In the genomic region with DNA sequence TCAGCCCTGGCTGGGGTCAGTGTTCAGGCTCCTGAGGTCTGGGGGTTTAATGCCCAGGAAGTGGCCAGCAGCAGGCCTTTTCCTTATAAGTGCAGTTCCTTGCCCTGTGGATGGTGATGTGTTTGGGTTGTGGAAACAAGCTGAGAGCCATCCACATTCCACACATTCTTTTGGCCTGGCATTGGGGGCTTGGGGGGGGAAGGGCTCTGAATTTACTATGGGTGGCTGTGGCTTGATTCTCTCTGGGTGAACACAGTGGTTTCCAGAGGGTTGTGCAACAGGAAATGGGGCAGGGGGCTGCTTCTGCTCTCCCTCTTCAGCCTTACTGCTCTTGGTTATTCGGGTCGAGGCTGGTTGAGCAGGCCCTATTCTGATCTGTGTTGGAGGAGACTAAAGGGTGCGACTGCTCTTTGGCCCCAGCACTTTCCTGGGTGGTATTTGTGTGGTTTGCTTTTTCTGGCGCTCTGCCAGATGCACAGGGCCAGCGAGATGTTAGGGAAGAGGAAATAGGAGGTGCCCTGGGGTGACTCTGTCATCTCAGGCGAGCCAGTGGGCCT, we compare ENCODE assay signal across 9 mouse cellular contexts. TPM values are rescaled to one million over a fixed set of nuclear protein-coding genes. Genes with fewer than 3 reads are reported as not detected.
DNase-seq lines count a peak whose midpoint lies in the region; ATAC-seq lines count a peak whose summit lies in the region.
"Had no signal": no experiment of that assay in that cellular context is flagged by ENCODE, and none has a peak within 500 bp of the region (broad histone marks: within the 10 kb centered on the region; RNA-seq: fewer than 3 reads in every experiment).

No protein-coding gene starts in this region.

- ATAC-seq in forebrain, embryonic 14.5 days: no peak
- no peak for ATAC-seq in limb, embryonic 11.5 days (ENCODE audit: insufficient number of reproducible peaks, low FRiP score, low TSS enrichment, low read depth)
- 0 out of 2 replicates have a peak, but pooled peaks have one; percentile 4 for ATAC-seq in monocyte, adult 5-6 weeks (replicated peaks; ENCODE audit: insufficient number of reproducible peaks, low FRiP score, low TSS enrichment, poor library complexity, severe bottlenecking)

- DNase-seq in forebrain, embryonic 10.5 days (ENCODE audit: extremely low spot score, low spot score): peak; percentile 33
- DNase-seq in forebrain, embryonic 14.5 days (ENCODE audit: low spot score): no peak
- DNase-seq in CD4-positive, CD25-positive, alpha-beta regulatory T cell, adult 2 months (ENCODE audit: low read depth, low spot score): peak; percentile 35
- DNase-seq in forelimb bud, embryonic 11.5 days (ENCODE audit: low read depth, low spot score): peak; percentile 63
- peak; percentile 52 for DNase-seq in limb, embryonic 11.5 days (ENCODE audit: low spot score)
- DNase-seq in frontal cortex, postnatal 36 days (ENCODE audit: low spot score in 2 of 2): no peak
- no peak for DNase-seq in right cerebral cortex, adult 2 months (ENCODE audit: low spot score in 2 of 2)

- H3K27me3 ChIP-seq in forebrain, embryonic 10.5 days (ENCODE audit: poor library complexity, severe bottlenecking): no peaks in the 10 kb centered on the region
- no peaks in the 10 kb centered on the region for H3K27me3 ChIP-seq in forebrain, embryonic 14.5 days (replicated peaks; ENCODE audit: control insufficient read depth, insufficient read depth, low read length)
- H3K27me3 ChIP-seq in limb, embryonic 11.5 days (ENCODE audit: control insufficient read depth, insufficient read depth, low read length): no peaks in the 10 kb centered on the region

- no peaks in the 10 kb centered on the region for H3K9me3 ChIP-seq in forebrain, embryonic 10.5 days
- no peaks in the 10 kb centered on the region for H3K9me3 ChIP-seq in forebrain, embryonic 14.5 days (replicated peaks; ENCODE audit: control insufficient read depth, low read length)
- no peaks in the 10 kb centered on the region for H3K9me3 ChIP-seq in limb, embryonic 11.5 days (ENCODE audit: control insufficient read depth, low read length)

- no peak overlapping the region for H3K4me2 ChIP-seq in forebrain, embryonic 14.5 days (ENCODE audit: low read length)
- no peak overlapping the region; the same call in 1 of the 2 replicates for H3K4me2 ChIP-seq in limb, embryonic 11.5 days (ENCODE audit: low read depth, severe bottlenecking)

- peaks cover 36% of the 10 kb centered on the region for H3K36me3 ChIP-seq in forebrain, embryonic 10.5 days (replicated peaks)
- H3K36me3 ChIP-seq in forebrain, embryonic 14.5 days (ENCODE audit: control insufficient read depth, insufficient read depth, low read length): no peaks in the 10 kb centered on the region
- H3K36me3 ChIP-seq in limb, embryonic 11.5 days (ENCODE audit: control insufficient read depth, insufficient read depth, low read length): no peaks in the 10 kb centered on the region

- H3K27ac ChIP-seq in forebrain, embryonic 10.5 days: peak overlapping the region; percentile 82
- H3K27ac ChIP-seq in forebrain, embryonic 14.5 days (ENCODE audit: low read depth, low read length): no peak overlapping the region
- H3K27ac ChIP-seq in limb, embryonic 11.5 days (replicated peaks; ENCODE audit: low read depth, low read length): peak overlapping the region; percentile 70
- H3K27ac ChIP-seq: macrophage had no signal

- WGBS in forebrain, embryonic 10.5 days: 34% methylated on average over 6 of the region's 6 CpGs
- 31% methylated on average over 6 of the region's 6 CpGs for WGBS in forebrain, embryonic 14.5 days
- 22% methylated on average over 6 of the region's 6 CpGs for WGBS in limb, embryonic 11.5 days

- peaks cover 86% of the 10 kb centered on the region for H3K4me1 ChIP-seq in forebrain, embryonic 10.5 days
- H3K4me1 ChIP-seq in forebrain, embryonic 14.5 days (ENCODE audit: control insufficient read depth, insufficient read depth, low read length): peaks cover 7% of the 10 kb centered on the region
- H3K4me1 ChIP-seq in limb, embryonic 11.5 days (ENCODE audit: control insufficient read depth, insufficient read depth, low read length): peaks cover 47% of the 10 kb centered on the region

- no peak overlapping the region for H3K4me3 ChIP-seq in forebrain, embryonic 10.5 days
- H3K4me3 ChIP-seq in forebrain, embryonic 14.5 days (ENCODE audit: low read depth, low read length): no peak overlapping the region
- no peak overlapping the region for H3K4me3 ChIP-seq in limb, embryonic 11.5 days (ENCODE audit: low read depth, low read length)

- H3K9ac ChIP-seq in forebrain, embryonic 14.5 days (ENCODE audit: low read length): no peak overlapping the region
- H3K9ac ChIP-seq in limb, embryonic 11.5 days (ENCODE audit: low read length): peak overlapping the region; percentile 17; the same call in 1 of the 2 replicates

RNA-seq across cellular contexts. Expression of a gene that starts 38.2 kb away (rescaled TPM):
- polyA plus RNA-seq in forebrain, embryonic 10.5 days (2016; fragmentation: Nextera tagmentation; extraction: Ambion mirVana): 27.7 and 28.7 TPM in 2 replicates
- polyA plus RNA-seq in forebrain, embryonic 14.5 days (2014; fragmentation: Nextera tagmentation; extraction: Ambion mirVana): 15.7 and 18.5 TPM in 2 replicates
- polyA plus RNA-seq in limb, embryonic 11.5 days (2014; fragmentation: Nextera tagmentation; extraction: Ambion mirVana): 20.2 and 20.6 TPM in 2 replicates
- total RNA-seq in monocyte, adult 5-6 weeks (2017): 0.97 to 2.0 TPM (median 1.3 TPM) in 3 replicates

Comparison
In these comparisons a context has a peak if more than half of its experiments do, and no peak if none do; other contexts are left out.
1. DNase-seq: peak in forebrain, embryonic 10.5 days (single experiment), CD4-positive, CD25-positive, alpha-beta regulatory T cell, adult 2 months (single experiment), forelimb bud, embryonic 11.5 days (single experiment) and limb, embryonic 11.5 days (single experiment); none in forebrain, embryonic 14.5 days (single experiment), frontal cortex, postnatal 36 days (0 of 2) and right cerebral cortex, adult 2 months (0 of 2).